Mouse (Mus musculus) C2C12 (cell line): ENCODE measurements around the gene Syf2. TPM values are rescaled to one million over a fixed set of nuclear protein-coding genes. Genes with fewer than 3 reads are reported as not detected.

Experiments
- H3K27me3 ChIP-seq: one replicate; pipeline ENCODE4 v1.6.1; 2011; ENCODE audit not compliant: control insufficient read depth, insufficient read depth, insufficient read length
- H3K36me3 ChIP-seq: one replicate; pipeline ENCODE4 v1.6.1; 2011; ENCODE audit not compliant: control insufficient read depth, insufficient read depth
- H3K4me3 ChIP-seq: one replicate; pipeline ENCODE4 v1.5.1; 2011; ENCODE audit warnings: mild to moderate bottlenecking, control low read depth; ENCODE audit not compliant: poor library complexity, insufficient read depth, severe bottlenecking
- H3K79me2 ChIP-seq: one replicate; pipeline ENCODE4 v1.6.1; 2011; ENCODE audit not compliant: control insufficient read depth, insufficient read depth
- H3K79me3 ChIP-seq: one replicate; pipeline ENCODE4 v1.6.1; 2011; ENCODE audit warnings: low read depth, control low read depth
- H3ac ChIP-seq: one replicate; pipeline ENCODE3; 2011; ENCODE audit warnings: low read depth; ENCODE audit not compliant: control insufficient read depth, insufficient read length
- CEBPB ChIP-seq: IDR thresholded peaks from one replicate; pipeline ENCODE4 v1.6.1; 2011; ENCODE audit warnings: low read depth, mild to moderate bottlenecking, control low read depth, moderate library complexity
- CTCF ChIP-seq: IDR thresholded peaks from one replicate; pipeline ENCODE4 v1.5.1; 2011; ENCODE audit not compliant: control insufficient read depth, insufficient read depth, insufficient read length
- FOSL1 ChIP-seq: IDR thresholded peaks from one replicate; pipeline ENCODE4 v1.8.0; 2011; ENCODE audit warnings: mild to moderate bottlenecking, low read length; ENCODE audit not compliant: poor library complexity, insufficient read depth, severe bottlenecking
- MAX ChIP-seq: IDR thresholded peaks from one replicate; pipeline ENCODE4 v1.6.1; 2011; ENCODE audit warnings: mild to moderate bottlenecking, control low read depth
- MYOD1 ChIP-seq: IDR thresholded peaks from one replicate; pipeline ENCODE4 v1.6.1; 2011; ENCODE audit warnings: low read depth; ENCODE audit not compliant: control insufficient read depth, insufficient read length
- MYOG ChIP-seq: IDR thresholded peaks from one replicate; pipeline ENCODE4 v1.6.1; 2011; ENCODE audit not compliant: control insufficient read depth, insufficient read length; ENCODE audit errors: extremely low read depth
- USF1 ChIP-seq: IDR thresholded peaks from one replicate; pipeline ENCODE4 v1.6.1; 2011; ENCODE audit warnings: low read depth, mild to moderate bottlenecking, control low read depth, moderate library complexity
- polyA plus RNA-seq: library from polyadenylated mRNA; unstranded; fragments of >200 nt; fragmentation: generic; extraction: Trizol; gene quantifications from one replicate; pipeline ENCODE4 v1.2.1, GENCODE M21; 2012; ENCODE audit warnings: missing spikeins

Gene Syf2
- polyA plus RNA-seq, 1 experiment, result 48.6 TPM

- Histone ChIP-seq H3K4me3 (no peak overlapping the region), H3K36me3 (peaks cover 26% of the 10 kb centered on the region), H3K79me2 (peaks cover 34% of the 10 kb centered on the region), H3ac (no peak overlapping the region), H3K27me3 (no peaks in the 10 kb centered on the region), H3K79me3 (peaks cover 30% of the 10 kb centered on the region)
- no peak for TF ChIP-seq CTCF
- no peak for TF ChIP-seq FOSL1
- TF ChIP-seq MAX, result no peak
- no peak for TF ChIP-seq MYOG
- no peak for TF ChIP-seq MYOD1
- no peak for TF ChIP-seq CEBPB
- no peak for TF ChIP-seq USF1
These were observed 9.0 kb upstream of the Syf2 start for GRCm38 (mm10) chr4:134921703-134922102.

GRCm38 (mm10) chr4:134922111-134922924 is 8.4 kb upstream of the Syf2 start:
- peaks cover 37% of the 10 kb centered on the region for H3K79me2 ChIP-seq
- peak overlapping the region; percentile 33 for H3ac ChIP-seq
- H3K27me3 ChIP-seq, result no peaks in the 10 kb centered on the region
- H3K4me3 ChIP-seq, result peak overlapping the region; percentile 45
- peaks cover 33% of the 10 kb centered on the region for H3K79me3 ChIP-seq
- TF ChIP-seq MYOD1, result no peak
- TF ChIP-seq CEBPB, result no peak
- no peak for TF ChIP-seq MYOG
- no peak for TF ChIP-seq FOSL1
- TF ChIP-seq USF1, result no peak
- TF ChIP-seq CTCF, result no peak
- TF ChIP-seq MAX, result no peak
- H3K36me3 ChIP-seq, result peaks cover 32% of the 10 kb centered on the region

GRCm38 (mm10) chr4:134922925-134923244 is 7.8 kb upstream of the Syf2 start:
- peaks cover 38% of the 10 kb centered on the region for H3K36me3 ChIP-seq
- H3K79me3 ChIP-seq, result peaks cover 33% of the 10 kb centered on the region
- peak overlapping the region; percentile 45 for H3K4me3 ChIP-seq
- H3K27me3 ChIP-seq, result no peaks in the 10 kb centered on the region
- H3ac ChIP-seq, result peak overlapping the region; percentile 68
- H3K79me2 ChIP-seq, result peaks cover 37% of the 10 kb centered on the region
- TF ChIP-seq MYOG (no peak), MYOD1 (no peak), USF1 (no peak), MAX (no peak), FOSL1 (no peak), CEBPB (no peak), CTCF (no peak)

GRCm38 (mm10) chr4:134923258-134924018 is 7.3 kb upstream of the Syf2 start, which contains the start of gene Rsrp1:
TSS of gene Rsrp1 (plus strand) at chr4:134923592.
- H3ac ChIP-seq, result peak within 1 kb of the TSS; percentile 81
- TF ChIP-seq MYOD1, result no peak
- TF ChIP-seq MAX, result no peak
- TF ChIP-seq FOSL1, result no peak
- no peak for TF ChIP-seq MYOG
- TF ChIP-seq CEBPB, result no peak
- no peak for TF ChIP-seq CTCF
- no peak for TF ChIP-seq USF1
- peaks cover 43% of the 10 kb centered on the region for H3K36me3 ChIP-seq
- H3K27me3 ChIP-seq, result no peaks in the 10 kb centered on the region
- peak within 1 kb of the TSS; percentile 87 for H3K4me3 ChIP-seq
- peaks cover 33% of the 10 kb centered on the region for H3K79me3 ChIP-seq
- H3K79me2 ChIP-seq, result peaks cover 37% of the 10 kb centered on the region

- peak overlapping the region; percentile 81 for H3ac ChIP-seq
- TF ChIP-seq MYOG, result no peak
- TF ChIP-seq CEBPB, result peak; percentile 90
- TF ChIP-seq MAX, result peak; percentile 68
- TF ChIP-seq USF1, result peak; percentile 78
These were observed 6.5 kb upstream of the Syf2 start for GRCm38 (mm10) chr4:134924019-134924741.

More at GRCm38 (mm10) chr4:134924019-134924741, 6.5 kb upstream of the Syf2 start:
- Histone ChIP-seq H3K36me3 (peaks cover 49% of the 10 kb centered on the region), H3K4me3 (peak overlapping the region; percentile 87), H3K79me3 (peaks cover 33% of the 10 kb centered on the region), H3K79me2 (peaks cover 37% of the 10 kb centered on the region), H3K27me3 (no peaks in the 10 kb centered on the region)
